Mouse (Mus musculus) heart, postnatal 0 days (tissue): Measurements from ENCODE around the gene Creld2. TPM values are rescaled to one million over a fixed set of nuclear protein-coding genes. Genes with fewer than 3 reads are reported as not detected.
A peak's percentile ranks its signal among the peaks of the same experiment; 100 is the strongest.

Experiments used
- ATAC-seq: fragments of 200-750 bp; cut with Nextera tagmentation; 2 replicates; pipeline ENCODE4 v1.8.0; 2017; ENCODE audit warnings: low read depth, moderate number of reproducible peaks, moderate library complexity; ENCODE audit not compliant: insufficient read depth
- DNase-seq: peaks from one replicate; pipeline ENCODE4 v3.0.0-alpha.2; 2016; ENCODE audit warnings: low spot score
- H3K27ac ChIP-seq: fragments of 300-500 bp; sonication (generic); 2 replicates; pipeline ENCODE4 v1.5.1; 2014; ENCODE audit warnings: low read depth, mild to moderate bottlenecking
- H3K27me3 ChIP-seq: fragments of 300-500 bp; sonication (generic); 2 replicates; pipeline ENCODE4 v1.6.1; 2014; ENCODE audit warnings: low read length, mixed read lengths; ENCODE audit not compliant: control insufficient read depth, insufficient read depth
- H3K36me3 ChIP-seq: fragments of 300-500 bp; sonication (generic); replicated peaks from 2 replicates; pipeline ENCODE4 v1.6.1; 2014; ENCODE audit warnings: low read length, mixed read lengths; ENCODE audit not compliant: control insufficient read depth, insufficient read depth
- H3K4me1 ChIP-seq: fragments of 300-500 bp; sonication (generic); 2 replicates; pipeline ENCODE4 v1.6.1; 2014; ENCODE audit warnings: antibody characterized with exemption; ENCODE audit not compliant: control insufficient read depth, insufficient read depth
- H3K4me2 ChIP-seq: fragments of 300-500 bp; sonication (generic); 2 replicates; pipeline ENCODE4 v1.6.1; 2014; ENCODE audit warnings: low read depth, mild to moderate bottlenecking, low read length, moderate library complexity
- H3K4me3 ChIP-seq: fragments of 300-500 bp; sonication (generic); 2 replicates; pipeline ENCODE4 v1.5.1; 2014; ENCODE audit warnings: low read depth, low read length
- H3K9ac ChIP-seq: fragments of 300-500 bp; sonication (generic); replicated peaks from 2 replicates; pipeline ENCODE4 v1.6.1; 2014; ENCODE audit warnings: low read depth, low read length, mixed read lengths
- H3K9me3 ChIP-seq: fragments of 300-500 bp; sonication (generic); replicated peaks from 2 replicates; pipeline ENCODE4 v1.6.1; 2016; ENCODE audit warnings: low read length; ENCODE audit not compliant: control insufficient read depth
- CTCF ChIP-seq: IDR thresholded peaks from 2 replicates; pipeline ENCODE4 v1.5.1; 2016; ENCODE audit warnings: antibody characterized with exemption, control low read depth, low read depth
- EP300 ChIP-seq: IDR thresholded peaks from 2 replicates; pipeline ENCODE4 v1.6.1; 2016; ENCODE audit warnings: antibody characterized with exemption, low read depth
- WGBS: fragments of 180-500 bp; shearing (Covaris S2); extraction: QIAGEN DNeasy Blood & Tissue Kit; methylation state at CpG from one replicate; pipeline ENCODE4 v1.1.7; 2014; 5-methylcytosine and 5-hydroxymethylcytosine counted together
- polyA plus RNA-seq: library from polyadenylated mRNA; unstranded; fragments of >200 nt; fragmentation: Nextera tagmentation; extraction: Ambion mirVana; gene quantifications from 2 replicates; pipeline ENCODE4 v1.2.1, GENCODE M21; 2015
- total RNA-seq: library from RNA; depleted of rRNA; stranded (reverse); fragments of >200 nt; gene quantifications from 2 replicates; pipeline ENCODE4 v1.2.3, GENCODE M21; 2014; ENCODE audit warnings: low replicate concordance

The Creld2 gene
- total and polyA plus RNA-seq, 2 experiments from 2014 or later = 23.3 to 26.3 TPM

GRCm38 (mm10) chr15:88814411-88815047 is 4.9 kb upstream of the Creld2 start:
- WGBS = 96% methylated on average over 11 of the region's 11 CpGs
- peaks cover 42% of the 10 kb centered on the region for H3K36me3 ChIP-seq
- TF ChIP-seq EP300 (no peak), CTCF (0 out of 2 replicates have a peak, but pooled peaks have one; percentile 7)
- H3K4me3 ChIP-seq = no peak overlapping the region
- no peak overlapping the region for H3K4me2 ChIP-seq
- no peak for DNase-seq
- H3K27me3 ChIP-seq = no peaks in the 10 kb centered on the region
- no peak for ATAC-seq
- peaks cover 5% of the 10 kb centered on the region; the same call in 1 of the 2 replicates for H3K4me1 ChIP-seq
- no peak overlapping the region for H3K9ac ChIP-seq
- H3K27ac ChIP-seq = no peak overlapping the region
- no peaks in the 10 kb centered on the region for H3K9me3 ChIP-seq

DNA sequence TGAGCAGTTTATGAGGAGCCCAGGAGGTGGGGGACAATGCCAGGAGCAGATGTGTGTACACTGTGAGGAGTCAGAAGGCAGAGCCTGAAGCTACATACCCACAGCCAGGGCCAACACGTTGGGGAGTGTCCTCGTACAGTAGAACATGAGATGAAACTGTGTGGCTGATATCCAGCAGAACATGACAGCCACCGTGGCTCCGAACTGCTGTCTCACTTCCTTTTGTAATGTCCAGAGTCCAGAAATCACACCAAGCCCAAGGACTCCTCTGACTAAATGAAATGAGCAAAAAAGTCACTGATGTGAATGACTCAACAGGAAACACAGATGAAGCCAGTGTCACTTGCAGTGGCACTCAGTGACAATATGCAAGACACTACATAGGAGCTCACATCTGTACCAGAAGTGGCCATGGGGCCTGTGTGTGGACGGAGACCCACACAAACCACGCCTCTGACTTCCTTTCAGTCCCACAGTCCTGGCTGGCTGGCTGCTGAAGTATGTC is 4.2 kb upstream of the Creld2 start:
- peaks cover 42% of the 10 kb centered on the region for H3K36me3 ChIP-seq
- no peak overlapping the region for H3K27ac ChIP-seq

GRCm38 (mm10) chr15:88819906-88820303 is 459 bp downstream of the Creld2 start:
- ATAC-seq (no peak), DNase-seq (no peak)
- H3K9me3 ChIP-seq = no peaks in the 10 kb centered on the region
- under 1% methylated on average over 23 of the region's 23 CpGs for WGBS
- H3K4me3 ChIP-seq = peak overlapping the region; percentile 76
- no peak for TF ChIP-seq CTCF
- TF ChIP-seq EP300 = no peak
- peaks cover 43% of the 10 kb centered on the region for H3K36me3 ChIP-seq
- peak overlapping the region; percentile 91 for H3K4me2 ChIP-seq
- peak overlapping the region; percentile 78 for H3K9ac ChIP-seq
- no peaks in the 10 kb centered on the region for H3K27me3 ChIP-seq
- H3K4me1 ChIP-seq = peaks cover 15% of the 10 kb centered on the region
- H3K27ac ChIP-seq = no peak overlapping the region

More for the DNA sequence above, 4.2 kb upstream of the Creld2 start:
- 83% methylated on average over 6 of the region's 6 CpGs for WGBS
- ATAC-seq (no peak), DNase-seq (no peak)
- Histone ChIP-seq H3K4me2 (no peak overlapping the region), H3K27me3 (no peaks in the 10 kb centered on the region), H3K4me3 (no peak overlapping the region), H3K9me3 (no peaks in the 10 kb centered on the region), H3K9ac (no peak overlapping the region), H3K4me1 (peaks cover 9% of the 10 kb centered on the region)
- TF ChIP-seq CTCF (no peak), EP300 (no peak)

DNA sequence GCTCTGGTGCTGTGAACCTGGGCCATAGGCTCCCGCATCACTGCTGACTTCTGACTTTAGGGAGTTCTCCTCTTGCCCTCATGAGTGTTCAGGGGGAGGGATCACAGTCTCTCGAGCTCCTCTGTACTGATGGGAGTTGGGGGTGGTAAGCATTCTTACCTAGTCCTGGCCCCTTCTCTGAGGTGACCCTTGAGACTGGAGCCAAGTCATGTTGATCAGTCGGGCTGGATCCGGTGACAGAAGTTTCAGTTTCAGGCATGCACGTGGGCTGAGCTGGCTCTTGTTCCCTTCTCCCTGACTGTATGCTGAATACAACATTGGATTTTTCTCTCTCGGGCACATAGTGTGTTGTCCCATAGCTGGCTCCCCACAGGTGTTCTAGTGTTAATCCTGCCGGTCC is 2.0 kb downstream of the Creld2 start:
- Histone ChIP-seq H3K36me3 (peaks cover 46% of the 10 kb centered on the region), H3K4me1 (peaks cover 15% of the 10 kb centered on the region), H3K9me3 (no peaks in the 10 kb centered on the region), H3K4me3 (no peak overlapping the region), H3K27ac (no peak overlapping the region), H3K4me2 (no peak overlapping the region), H3K9ac (no peak overlapping the region), H3K27me3 (no peaks in the 10 kb centered on the region)
- no peak for ATAC-seq
- no peak for DNase-seq
- TF ChIP-seq EP300 = no peak
- no peak for TF ChIP-seq CTCF
- 84% methylated on average over 7 of the region's 7 CpGs for WGBS

- Histone ChIP-seq H3K9me3 (no peaks in the 10 kb centered on the region), H3K4me1 (peaks cover 15% of the 10 kb centered on the region), H3K36me3 (peaks cover 49% of the 10 kb centered on the region), H3K4me2 (no peak overlapping the region), H3K4me3 (no peak overlapping the region), H3K27ac (no peak overlapping the region), H3K9ac (no peak overlapping the region), H3K27me3 (no peaks in the 10 kb centered on the region)
- WGBS = 91% methylated on average over 7 of the region's 7 CpGs
- DNase-seq = no peak
- no peak for ATAC-seq
- TF ChIP-seq EP300 (no peak), CTCF (no peak)
Observed at GRCm38 (mm10) chr15:88822513-88822912, 3.1 kb downstream of the Creld2 start.

GRCm38 (mm10) chr15:88823376-88823775 is 3.9 kb downstream of the Creld2 start:
- Histone ChIP-seq H3K27me3 (no peaks in the 10 kb centered on the region), H3K36me3 (peaks cover 49% of the 10 kb centered on the region), H3K4me3 (no peak overlapping the region), H3K9ac (no peak overlapping the region), H3K4me2 (no peak overlapping the region), H3K27ac (no peak overlapping the region), H3K4me1 (peaks cover 14% of the 10 kb centered on the region), H3K9me3 (no peaks in the 10 kb centered on the region)
- WGBS = 95% methylated on average over 5 of the region's 5 CpGs
- ATAC-seq = no peak
- no peak for DNase-seq
- no peak for TF ChIP-seq EP300
- TF ChIP-seq CTCF = no peak
